Mouse (Mus musculus): Measurements from ENCODE around the gene Ifnab. TPM values are rescaled to one million over a fixed set of nuclear protein-coding genes. Genes with fewer than 3 reads are reported as not detected.
A peak's percentile ranks its signal among the peaks of the same experiment; 100 is the strongest.

Ifnab gene
- total RNA-seq (2014; rRNA removed): not detected in 2 replicates
- polyA plus RNA-seq (2015; fragmentation: Nextera tagmentation; extraction: Ambion mirVana): not detected in 2 replicates

DNA sequence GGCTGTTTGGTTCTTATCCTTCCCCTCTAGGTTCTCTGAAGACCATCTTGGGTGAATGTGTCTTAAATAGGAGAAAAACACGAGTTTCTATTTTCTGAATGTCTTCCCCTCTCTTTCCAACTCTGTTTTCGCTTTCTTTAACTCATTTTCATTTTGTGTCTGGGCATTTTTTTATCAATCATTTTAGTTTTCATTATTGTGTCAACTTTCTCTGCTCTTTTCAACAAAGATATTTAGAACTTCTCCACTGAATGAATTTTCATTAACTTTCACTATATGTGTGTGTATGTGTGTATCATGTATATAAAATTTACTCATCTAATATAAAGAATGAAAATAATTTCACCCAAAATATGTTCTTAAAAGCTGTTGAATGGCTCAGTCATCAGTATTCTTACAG lies at the start of gene Ifnab:
TSS of gene Ifnab (minus strand) at position 101 of the 400 bp plus-strand sequence.
- 73% methylated on average over 2 of the region's 2 CpGs for WGBS
- Histone ChIP-seq H3K9me3 (ENCODE audit: low read length) (no peaks in the 10 kb centered on the region), H3K4me2 (ENCODE audit: low read depth, low read length, poor library complexity, severe bottlenecking) (no peak within 1 kb of the TSS), H3K27ac (ENCODE audit: low read depth, low read length) (no peak within 1 kb of the TSS), H3K27me3 (ENCODE audit: insufficient read depth, low read length) (0 out of 2 replicates have a peak, but pooled peaks cover 3% of the 10 kb centered on the region), H3K36me3 (ENCODE audit: insufficient read depth, low read length) (no peaks in the 10 kb centered on the region), H3K4me1 (ENCODE audit: insufficient read depth, low read length) (no peaks in the 10 kb centered on the region), H3K9ac (replicated peaks; ENCODE audit: low read length, poor library complexity, severe bottlenecking) (no peak within 1 kb of the TSS), H3K4me3 (ENCODE audit: low read depth, low read length) (no peak within 1 kb of the TSS)
- no peak for ATAC-seq (ENCODE audit: low FRiP score)
- no peak for TF ChIP-seq CTCF (IDR thresholded peaks at IDR 0.05)
- DNase-seq (ENCODE audit: low spot score): no peak

DNA sequence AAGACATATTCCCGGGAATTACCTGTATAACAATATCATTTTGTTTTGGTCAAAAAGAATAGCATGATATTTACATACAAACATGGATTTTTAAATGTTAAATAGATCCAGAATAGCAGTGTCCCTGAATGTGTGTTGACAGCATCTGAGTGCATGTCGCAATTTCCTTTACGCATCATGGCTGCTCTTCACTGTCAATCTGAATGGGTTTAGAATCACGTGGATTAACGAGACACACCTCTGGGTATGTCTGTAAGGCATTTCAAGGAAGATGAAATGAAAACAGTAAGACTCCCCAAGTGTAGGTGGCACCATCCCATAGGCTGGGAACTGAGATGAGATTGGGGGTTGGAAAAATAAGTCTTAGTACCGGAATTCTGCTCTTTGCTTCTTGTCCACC lies 47.9 kb upstream of the Ifnab start:
- Histone ChIP-seq H3K4me2 (ENCODE audit: low read depth, low read length, poor library complexity, severe bottlenecking) (no peak overlapping the region), H3K9ac (replicated peaks; ENCODE audit: low read length, poor library complexity, severe bottlenecking) (no peak overlapping the region), H3K4me1 (ENCODE audit: insufficient read depth, low read length) (no peaks in the 10 kb centered on the region), H3K27me3 (ENCODE audit: insufficient read depth, low read length) (no peaks in the 10 kb centered on the region), H3K9me3 (ENCODE audit: low read length) (no peaks in the 10 kb centered on the region), H3K27ac (ENCODE audit: low read depth, low read length) (no peak overlapping the region), H3K4me3 (ENCODE audit: low read depth, low read length) (no peak overlapping the region), H3K36me3 (ENCODE audit: insufficient read depth, low read length) (no peaks in the 10 kb centered on the region)
- WGBS: 90% methylated on average over 6 of the region's 6 CpGs
- ATAC-seq (ENCODE audit: low FRiP score): no peak
- DNase-seq (ENCODE audit: low spot score): no peak
- TF ChIP-seq CTCF (IDR thresholded peaks at IDR 0.05): no peak

DNA sequence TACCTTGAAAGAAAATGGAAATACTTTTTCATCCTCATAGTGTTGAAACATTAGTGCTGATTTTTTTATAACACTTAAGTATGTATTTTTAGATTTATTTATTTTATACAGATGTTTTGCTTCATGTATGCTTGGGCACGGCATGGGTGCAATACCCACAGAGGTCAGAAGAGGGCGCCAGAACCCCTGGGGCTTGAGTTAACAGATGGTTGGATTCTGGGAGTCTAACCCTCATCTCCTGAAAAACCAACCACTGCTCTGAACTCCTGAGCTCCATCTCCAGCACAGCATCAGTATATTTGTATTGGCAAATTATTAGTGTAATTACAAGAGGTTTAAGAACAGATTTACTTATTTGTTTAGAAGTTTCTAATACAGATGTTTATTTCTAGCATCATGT lies 47.3 kb upstream of the Ifnab start:
- H3K9ac ChIP-seq (replicated peaks; ENCODE audit: low read length, poor library complexity, severe bottlenecking): no peak overlapping the region
- no peaks in the 10 kb centered on the region for H3K27me3 ChIP-seq (ENCODE audit: insufficient read depth, low read length)
- ATAC-seq (ENCODE audit: low FRiP score) (no peak), DNase-seq (ENCODE audit: low spot score) (peak; percentile 43)
- no peak overlapping the region for H3K4me2 ChIP-seq (ENCODE audit: low read depth, low read length, poor library complexity, severe bottlenecking)
- WGBS: 2% methylated on average over 2 of the region's 2 CpGs
- peak; percentile 78 for TF ChIP-seq CTCF (IDR thresholded peaks at IDR 0.05)
- no peak overlapping the region for H3K4me3 ChIP-seq (ENCODE audit: low read depth, low read length)
- no peak overlapping the region for H3K27ac ChIP-seq (ENCODE audit: low read depth, low read length)
- H3K36me3 ChIP-seq (ENCODE audit: insufficient read depth, low read length): no peaks in the 10 kb centered on the region
- H3K9me3 ChIP-seq (ENCODE audit: low read length): no peaks in the 10 kb centered on the region
- no peaks in the 10 kb centered on the region for H3K4me1 ChIP-seq (ENCODE audit: insufficient read depth, low read length)

DNA sequence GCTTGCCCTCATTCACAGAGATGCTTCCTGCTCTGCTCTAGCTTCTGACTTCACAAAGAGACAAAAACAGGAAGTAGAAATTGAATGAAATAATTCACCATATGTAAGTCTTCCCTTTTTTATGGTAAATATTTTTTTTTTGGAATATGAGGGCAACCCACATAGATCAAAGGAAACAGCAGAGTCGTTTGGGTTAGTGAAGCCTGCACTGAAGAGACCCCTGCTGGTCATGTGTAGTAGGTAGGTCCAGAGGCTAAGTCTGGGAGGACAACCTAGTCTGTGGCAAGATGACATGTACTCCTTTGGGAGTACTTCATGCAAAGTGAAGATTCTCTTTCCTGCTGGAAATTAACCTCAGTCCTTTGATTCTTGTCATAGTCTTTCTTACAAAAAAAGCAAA lies 36.2 kb upstream of the Ifnab start:
- Histone ChIP-seq H3K9me3 (ENCODE audit: low read length) (no peaks in the 10 kb centered on the region), H3K9ac (replicated peaks; ENCODE audit: low read length, poor library complexity, severe bottlenecking) (no peak overlapping the region), H3K4me1 (ENCODE audit: insufficient read depth, low read length) (no peaks in the 10 kb centered on the region), H3K36me3 (ENCODE audit: insufficient read depth, low read length) (no peaks in the 10 kb centered on the region), H3K27me3 (ENCODE audit: insufficient read depth, low read length) (no peaks in the 10 kb centered on the region), H3K27ac (ENCODE audit: low read depth, low read length) (no peak overlapping the region), H3K4me3 (ENCODE audit: low read depth, low read length) (no peak overlapping the region), H3K4me2 (ENCODE audit: low read depth, low read length, poor library complexity, severe bottlenecking) (no peak overlapping the region)
- no peak for ATAC-seq (ENCODE audit: low FRiP score)
- WGBS: 4% methylated on average over 1 of the region's 1 CpGs
- peak; percentile 14 for DNase-seq (ENCODE audit: low spot score)
- peak; percentile 58 for TF ChIP-seq CTCF (IDR thresholded peaks at IDR 0.05)

DNA sequence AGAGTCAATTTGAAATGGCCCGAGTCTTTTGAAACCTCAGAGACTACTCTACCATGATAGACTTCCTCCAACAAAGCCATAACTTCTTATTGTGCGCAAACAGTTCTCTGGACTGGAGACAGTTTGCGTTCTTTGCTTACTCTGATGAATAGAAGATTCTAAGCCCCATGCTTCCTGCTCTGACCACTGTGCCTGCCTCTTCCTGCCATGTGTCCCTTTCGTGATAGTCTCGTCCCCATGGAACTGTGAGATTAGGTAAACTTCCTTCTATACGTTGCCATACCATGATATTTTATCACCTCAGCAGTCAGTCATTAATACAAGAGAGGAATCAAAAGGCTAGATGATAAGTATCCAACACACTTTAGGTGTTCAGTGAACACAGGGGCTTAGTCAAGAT lies 35.6 kb upstream of the Ifnab start:
- H3K4me1 ChIP-seq (ENCODE audit: insufficient read depth, low read length): no peaks in the 10 kb centered on the region
- TF ChIP-seq CTCF (IDR thresholded peaks at IDR 0.05): no peak
- 85% methylated on average over 6 of the region's 6 CpGs for WGBS
- no peaks in the 10 kb centered on the region for H3K36me3 ChIP-seq (ENCODE audit: insufficient read depth, low read length)
- ATAC-seq (ENCODE audit: low FRiP score): no peak
- no peak overlapping the region for H3K4me2 ChIP-seq (ENCODE audit: low read depth, low read length, poor library complexity, severe bottlenecking)
- H3K4me3 ChIP-seq (ENCODE audit: low read depth, low read length): no peak overlapping the region
- H3K27ac ChIP-seq (ENCODE audit: low read depth, low read length): no peak overlapping the region
- H3K9me3 ChIP-seq (ENCODE audit: low read length): no peaks in the 10 kb centered on the region
- no peak overlapping the region for H3K9ac ChIP-seq (replicated peaks; ENCODE audit: low read length, poor library complexity, severe bottlenecking)
- DNase-seq (ENCODE audit: low spot score): no peak
- no peaks in the 10 kb centered on the region for H3K27me3 ChIP-seq (ENCODE audit: insufficient read depth, low read length)

DNA sequence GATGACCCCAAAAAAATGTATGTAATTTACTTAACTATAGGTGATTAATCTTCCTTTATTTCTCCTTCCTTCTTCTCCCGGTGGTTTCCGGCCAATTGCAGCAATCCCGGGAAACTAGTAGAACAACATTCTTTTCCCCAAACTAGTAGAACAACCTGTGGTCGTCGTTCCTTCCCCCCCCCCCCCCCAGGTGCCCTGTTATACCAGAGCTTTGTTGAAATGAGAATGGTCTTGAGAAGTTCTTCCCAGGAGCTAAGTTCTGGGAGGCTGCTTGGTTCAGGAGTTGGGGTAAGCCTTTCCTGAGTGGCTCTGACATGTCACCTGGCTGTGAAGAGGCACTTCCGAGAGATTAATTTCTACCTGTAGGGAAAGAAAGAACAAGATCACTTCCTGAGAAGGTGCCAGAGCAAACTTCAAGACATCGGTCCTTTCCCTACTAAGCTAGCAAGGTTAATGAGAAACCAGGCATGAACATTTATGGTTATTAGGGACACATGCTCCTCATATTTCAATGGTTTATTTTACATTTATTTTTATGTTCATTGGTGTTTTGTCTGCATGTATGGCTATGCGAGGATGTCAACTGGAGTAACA lies 32.4 kb upstream of the Ifnab start:
- no peaks in the 10 kb centered on the region for H3K27me3 ChIP-seq (ENCODE audit: insufficient read depth, low read length)
- no peak overlapping the region for H3K4me2 ChIP-seq (ENCODE audit: low read depth, low read length, poor library complexity, severe bottlenecking)
- H3K36me3 ChIP-seq (ENCODE audit: insufficient read depth, low read length): no peaks in the 10 kb centered on the region
- H3K4me3 ChIP-seq (ENCODE audit: low read depth, low read length): no peak overlapping the region
- no peak overlapping the region for H3K27ac ChIP-seq (ENCODE audit: low read depth, low read length)
- DNase-seq (ENCODE audit: low spot score): no peak
- 70% methylated on average over 8 of the region's 8 CpGs for WGBS
- no peak for ATAC-seq (ENCODE audit: low FRiP score)
- H3K9me3 ChIP-seq (ENCODE audit: low read length): no peaks in the 10 kb centered on the region
- no peak overlapping the region for H3K9ac ChIP-seq (replicated peaks; ENCODE audit: low read length, poor library complexity, severe bottlenecking)
- H3K4me1 ChIP-seq (ENCODE audit: insufficient read depth, low read length): peaks cover 13% of the 10 kb centered on the region
- TF ChIP-seq CTCF (IDR thresholded peaks at IDR 0.05): no peak

All from midbrain, postnatal 0 days (tissue).